Mouse (Mus musculus) hindbrain, embryonic 14.5 days (tissue): ENCODE data around the gene Rnase12. TPM values are rescaled to one million over a fixed set of nuclear protein-coding genes. Genes with fewer than 3 reads are reported as not detected.

Experiments used
- ATAC-seq: fragments of 200-750 bp; cut with Nextera tagmentation; 2 replicates; pipeline ENCODE4 v1.8.0; 2017; ENCODE audit warnings: moderate number of reproducible peaks, mild to moderate bottlenecking, moderate TSS enrichment, moderate library complexity; ENCODE audit not compliant: low FRiP score
- DNase-seq: peaks from one replicate; pipeline ENCODE4 v3.0.0-alpha.2; 2015; ENCODE audit warnings: low spot score
- H3K27ac ChIP-seq: fragments of 300-500 bp; sonication (generic); 2 replicates; pipeline ENCODE4 v1.5.1; 2014; ENCODE audit warnings: mild to moderate bottlenecking, moderate library complexity
- H3K27me3 ChIP-seq: fragments of 300-500 bp; sonication (generic); 2 replicates; pipeline ENCODE4 v1.6.1; 2014; ENCODE audit warnings: mild to moderate bottlenecking, low read length, mixed read lengths; ENCODE audit not compliant: control insufficient read depth, insufficient read depth
- H3K36me3 ChIP-seq: fragments of 300-500 bp; sonication (generic); replicated peaks from 2 replicates; pipeline ENCODE4 v1.6.1; 2014; ENCODE audit not compliant: control insufficient read depth, insufficient read depth
- H3K4me1 ChIP-seq: fragments of 300-500 bp; sonication (generic); replicated peaks from 2 replicates; pipeline ENCODE4 v1.6.1; 2014; ENCODE audit warnings: antibody characterized with exemption, low read length, mixed read lengths; ENCODE audit not compliant: control insufficient read depth, insufficient read depth
- H3K4me2 ChIP-seq: fragments of 300-500 bp; sonication (generic); replicated peaks from 2 replicates; pipeline ENCODE4 v1.6.1; 2014; ENCODE audit warnings: mild to moderate bottlenecking, moderate library complexity
- H3K4me3 ChIP-seq: fragments of 300-500 bp; sonication (generic); replicated peaks from 2 replicates; pipeline ENCODE4 v1.5.1; 2014; ENCODE audit warnings: mild to moderate bottlenecking, low read length
- H3K9ac ChIP-seq: fragments of 300-500 bp; sonication (generic); 2 replicates; pipeline ENCODE4 v1.6.1; 2014
- H3K9me3 ChIP-seq: fragments of 300-500 bp; sonication (generic); 2 replicates; pipeline ENCODE4 v1.6.1; 2016; ENCODE audit warnings: low read length; ENCODE audit not compliant: control insufficient read depth
- WGBS: fragments of 180-500 bp; shearing (Covaris S2); extraction: QIAGEN DNeasy Blood & Tissue Kit; methylation state at CpG from one replicate; pipeline ENCODE4 v1.1.7; 2014; 5-methylcytosine and 5-hydroxymethylcytosine counted together
- polyA plus RNA-seq: library from polyadenylated mRNA; unstranded; fragments of >200 nt; fragmentation: Nextera tagmentation; extraction: Ambion mirVana; gene quantifications from 2 replicates; pipeline ENCODE4 v1.2.1, GENCODE M21; 2014

The Rnase12 gene
- polyA plus RNA-seq, 1 experiment from 2014 or later: not detected

- no peak overlapping the region for H3K4me3 ChIP-seq
- WGBS: 88% methylated on average over 5 of the region's 5 CpGs
- H3K27me3 ChIP-seq: no peaks in the 10 kb centered on the region
- H3K9me3 ChIP-seq: no peaks in the 10 kb centered on the region
- H3K27ac ChIP-seq: no peak overlapping the region
- ATAC-seq (no peak), DNase-seq (no peak)
- no peak overlapping the region for H3K4me2 ChIP-seq
- no peaks in the 10 kb centered on the region; the same call in 1 of the 2 replicates for H3K4me1 ChIP-seq
- no peaks in the 10 kb centered on the region for H3K36me3 ChIP-seq
- no peak overlapping the region for H3K9ac ChIP-seq
These were observed 36.8 kb upstream of the Rnase12 start for GRCm38 (mm10) chr14:51094096-51094875.

DNA sequence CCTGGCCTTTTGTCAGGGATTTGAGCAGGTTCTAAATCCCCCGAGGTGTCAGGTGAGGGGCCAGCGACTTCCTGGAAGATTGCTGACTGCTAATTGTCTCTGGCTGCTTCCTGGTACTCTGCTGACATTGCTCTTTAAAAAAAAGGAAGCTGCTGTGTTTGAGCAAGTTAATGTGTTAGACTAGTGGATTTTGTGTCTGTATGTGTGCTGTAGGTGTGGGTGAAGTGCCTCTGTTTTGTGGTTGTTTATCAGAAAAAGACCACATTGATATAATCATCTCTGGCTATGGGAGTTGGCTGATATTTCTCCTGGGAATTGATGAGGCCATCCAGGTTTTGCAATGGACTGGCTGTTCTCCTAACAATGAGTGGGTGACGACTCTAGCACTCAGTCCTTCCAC is 36.0 kb upstream of the Rnase12 start:
- no peak for DNase-seq
- Histone ChIP-seq H3K4me2 (no peak overlapping the region), H3K27ac (no peak overlapping the region), H3K4me3 (no peak overlapping the region), H3K9ac (no peak overlapping the region), H3K9me3 (no peaks in the 10 kb centered on the region), H3K27me3 (no peaks in the 10 kb centered on the region), H3K4me1 (no peaks in the 10 kb centered on the region; the same call in 1 of the 2 replicates), H3K36me3 (no peaks in the 10 kb centered on the region)
- ATAC-seq: no peak
- WGBS: 36% methylated on average over 3 of the region's 3 CpGs

DNA sequence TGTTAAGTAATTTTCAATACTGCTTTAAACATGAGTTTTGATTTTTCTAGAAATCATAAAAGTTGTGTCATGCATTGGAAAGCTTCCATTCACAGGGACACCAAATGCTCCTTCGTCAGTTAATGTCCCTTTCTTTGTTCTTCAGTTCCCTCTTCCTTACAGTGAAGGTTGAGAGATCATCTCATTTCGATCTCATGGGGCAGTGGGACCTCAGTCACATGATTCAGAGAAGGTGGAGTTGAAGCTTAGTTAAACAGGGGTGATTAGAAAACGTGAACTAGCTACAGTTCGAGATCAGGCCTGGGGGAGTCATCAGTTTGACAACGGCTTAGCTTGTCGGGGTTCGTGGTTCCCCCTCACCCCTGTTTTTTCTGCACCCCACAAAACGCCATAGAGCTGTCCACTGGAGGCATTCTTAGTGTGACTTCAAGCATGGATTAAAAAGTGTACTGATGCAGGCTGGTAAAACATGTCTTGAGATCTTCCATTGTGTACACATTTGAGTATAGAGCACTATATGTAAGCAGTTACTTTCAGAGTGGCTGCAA is 34.7 kb upstream of the Rnase12 start:
- Histone ChIP-seq H3K36me3 (no peaks in the 10 kb centered on the region), H3K4me3 (peak overlapping the region; percentile 56), H3K27ac (no peak overlapping the region), H3K4me1 (no peaks in the 10 kb centered on the region; the same call in none of the 2 replicates), H3K4me2 (peak overlapping the region; percentile 80), H3K9me3 (no peaks in the 10 kb centered on the region), H3K9ac (peak overlapping the region; percentile 51; the same call in 1 of the 2 replicates), H3K27me3 (no peaks in the 10 kb centered on the region)
- no peak for ATAC-seq
- no peak for DNase-seq
- WGBS: 52% methylated on average over 8 of the region's 8 CpGs

- peak within 1 kb of the TSS; percentile 58 for H3K27ac ChIP-seq
These were observed 33.8 kb upstream of the Rnase12 start, which contains the start of the genes Rnase4 and Ang for GRCm38 (mm10) chr14:51090921-51091900. Rnase4 (plus strand) TSS chr14:51091077. Ang (plus strand) TSS chr14:51091150.

GRCm38 (mm10) chr14:51090077-51090781 is 32.8 kb upstream of the Rnase12 start:
- H3K9me3 ChIP-seq: no peaks in the 10 kb centered on the region
- ATAC-seq (peak; percentile 53), DNase-seq (peak; percentile 97)
- peak overlapping the region; percentile 80 for H3K4me2 ChIP-seq
- H3K9ac ChIP-seq: peak overlapping the region; percentile 57
- H3K36me3 ChIP-seq: no peaks in the 10 kb centered on the region
- H3K27me3 ChIP-seq: no peaks in the 10 kb centered on the region
- H3K4me1 ChIP-seq: no peaks in the 10 kb centered on the region; the same call in none of the 2 replicates
- WGBS: under 1% methylated on average over 27 of the region's 27 CpGs
- H3K4me3 ChIP-seq: peak overlapping the region; percentile 56
- peak overlapping the region; percentile 58 for H3K27ac ChIP-seq

More at GRCm38 (mm10) chr14:51090921-51091900, 33.8 kb upstream of the Rnase12 start, which contains the start of the genes Rnase4 and Ang:
- no peaks in the 10 kb centered on the region for H3K27me3 ChIP-seq
- H3K36me3 ChIP-seq: no peaks in the 10 kb centered on the region
- WGBS: 7% methylated on average over 33 of the region's 33 CpGs
- H3K9me3 ChIP-seq: no peaks in the 10 kb centered on the region
- peak within 1 kb of the TSS; percentile 56 for H3K4me3 ChIP-seq
- peak within 1 kb of the TSS; percentile 57 for H3K9ac ChIP-seq
- peak; percentile 32; the same call in 1 of the 2 replicates for ATAC-seq
- DNase-seq: peak; percentile 61
- peak within 1 kb of the TSS; percentile 80 for H3K4me2 ChIP-seq
- no peaks in the 10 kb centered on the region; the same call in none of the 2 replicates for H3K4me1 ChIP-seq

GRCm38 (mm10) chr14:51089674-51090076 is 32.2 kb upstream of the Rnase12 start:
- DNase-seq (no peak), ATAC-seq (no peak)
- H3K36me3 ChIP-seq: no peaks in the 10 kb centered on the region
- H3K4me3 ChIP-seq: peak overlapping the region; percentile 56
- peak overlapping the region; percentile 80 for H3K4me2 ChIP-seq
- H3K9ac ChIP-seq: peak overlapping the region; percentile 57
- under 1% methylated on average over 15 of the region's 15 CpGs for WGBS
- peak overlapping the region; percentile 58 for H3K27ac ChIP-seq
- no peaks in the 10 kb centered on the region; the same call in 1 of the 2 replicates for H3K27me3 ChIP-seq
- H3K4me1 ChIP-seq: no peaks in the 10 kb centered on the region; the same call in none of the 2 replicates
- no peaks in the 10 kb centered on the region for H3K9me3 ChIP-seq

- peak overlapping the region; percentile 56 for H3K4me3 ChIP-seq
- H3K9me3 ChIP-seq: no peaks in the 10 kb centered on the region
- peak overlapping the region; percentile 80 for H3K4me2 ChIP-seq
- H3K27ac ChIP-seq: peak overlapping the region; percentile 64
- WGBS: under 1% methylated on average over 34 of the region's 34 CpGs
- DNase-seq (peak; percentile 100), ATAC-seq (peak; percentile 95)
- H3K27me3 ChIP-seq: peaks cover 6% of the 10 kb centered on the region
- H3K4me1 ChIP-seq: no peaks in the 10 kb centered on the region; the same call in none of the 2 replicates
- H3K36me3 ChIP-seq: no peaks in the 10 kb centered on the region
- peak overlapping the region; percentile 57 for H3K9ac ChIP-seq
These were observed 31.7 kb upstream of the Rnase12 start for GRCm38 (mm10) chr14:51088970-51089673.
